Mouse (Mus musculus) erythroblast, embryonic 14.5 days (primary cell): ENCODE results near the gene Tmcc1.

Source experiments
- GATA1 ChIP-seq: IDR thresholded peaks from 2 replicates; pipeline ENCODE4 v1.6.1; 2012; ENCODE audit warnings: low read length, inconsistent platforms, mixed read lengths
- TAL1 ChIP-seq: IDR thresholded peaks from 3 replicates; pipeline ENCODE4 v1.6.1; 2012; ENCODE audit warnings: low read length, inconsistent platforms, mixed read lengths

DNA sequence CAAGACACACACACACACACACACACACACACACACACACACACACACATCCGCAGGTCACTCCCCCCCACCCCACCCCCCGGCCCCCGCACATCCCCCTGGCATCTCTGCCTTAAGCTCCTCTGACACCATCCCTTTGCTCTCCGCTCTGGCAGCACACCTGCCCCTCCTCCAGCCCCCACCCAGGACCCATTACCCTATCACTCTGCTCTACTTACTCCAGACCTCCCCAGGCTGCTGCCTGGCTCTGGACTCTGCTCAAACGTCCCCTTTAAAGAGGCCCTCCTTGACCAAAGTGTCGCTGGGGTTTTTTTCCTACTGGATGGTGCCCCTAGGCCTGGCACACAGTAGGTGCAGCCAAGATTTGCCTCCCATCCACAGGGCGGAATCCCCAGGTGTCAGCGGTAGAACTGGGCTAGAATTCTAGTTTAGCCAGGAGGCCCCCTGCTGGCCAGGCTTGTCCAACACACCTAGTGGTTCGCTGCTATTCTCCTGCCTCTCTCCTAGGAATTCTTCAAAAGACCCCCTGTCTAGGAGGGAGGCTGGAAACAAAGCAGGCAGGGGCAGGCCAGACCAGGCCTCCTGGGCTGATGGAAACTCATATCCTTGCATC, 185.6 kb downstream of the Tmcc1 start:
- no peak for TF ChIP-seq GATA1
- no peak for TF ChIP-seq TAL1
